ENCODE assay signal across 12 mouse cellular contexts in genomic region chr1:39006830-39007829, GRCm38 (mm10). TPM values are rescaled to one million over a fixed set of nuclear protein-coding genes. Genes with fewer than 3 reads are reported as not detected.
DNase-seq lines count a peak whose midpoint lies in the region; ATAC-seq and TF ChIP-seq lines count a peak whose summit lies in the region.
"Had no signal": no experiment of that assay in that cellular context is flagged by ENCODE, and none has a peak within 500 bp of the region (broad histone marks: within the 10 kb centered on the region; RNA-seq: fewer than 3 reads in every experiment).

No protein-coding gene starts in this region.

- peak overlapping the region; percentile 19; the same call in 1 of the 2 replicates for H3K4me2 ChIP-seq in heart, embryonic 14.5 days (ENCODE audit: low read length)
- H3K4me2 ChIP-seq in forebrain, embryonic 15.5 days (replicated peaks), result no peak overlapping the region
- peak overlapping the region; percentile 5 for H3K4me2 ChIP-seq in myocyte (ENCODE audit: low read depth)
- H3K4me2 ChIP-seq: limb, embryonic 13.5 days had no signal

- no peak for TF ChIP-seq POLR2A in myocyte (IDR thresholded peaks at IDR 0.05; ENCODE audit: insufficient read length, low read depth)

- peak; percentile 60; the same call in 1 of the 2 replicates for ATAC-seq in heart, embryonic 14.5 days (ENCODE audit: insufficient number of reproducible peaks, insufficient read depth, low FRiP score, low read depth)
- peak; percentile 51 for ATAC-seq in forebrain, embryonic 15.5 days (replicated peaks)
- ATAC-seq in CD4-positive, CD25-positive, alpha-beta regulatory T cell, adult 4 months, result no peak

- H3K9ac ChIP-seq in heart, embryonic 14.5 days (ENCODE audit: low read length), result no peak overlapping the region
- H3K9ac ChIP-seq in forebrain, embryonic 15.5 days (replicated peaks), result no peak overlapping the region
- H3K9ac ChIP-seq: limb, embryonic 13.5 days had no signal

- no peaks in the 10 kb centered on the region for H3K79me2 ChIP-seq in myocyte (ENCODE audit: control insufficient read depth, insufficient read depth)

- 28% methylated on average over 11 of the region's 11 CpGs for WGBS in heart, embryonic 14.5 days
- 41% methylated on average over 11 of the region's 11 CpGs for WGBS in forebrain, embryonic 15.5 days

- DNase-seq in heart, postnatal 4 days, result no peak
- peak; percentile 24 for DNase-seq in T-cell, adult 2 months (ENCODE audit: low spot score)
- DNase-seq in natural killer cell, adult 2 months (ENCODE audit: low spot score in 2 of 2), result no peak
- DNase-seq: kidney, adult 8-10 months; right cerebral cortex, adult 18-20 months; thymus, adult 18-20 months had no signal

- H3K27me3 ChIP-seq in heart, embryonic 14.5 days (ENCODE audit: control insufficient read depth, insufficient read depth, low read length), result no peaks in the 10 kb centered on the region
- no peaks in the 10 kb centered on the region for H3K27me3 ChIP-seq in forebrain, embryonic 15.5 days
- H3K27me3 ChIP-seq in myocyte (ENCODE audit: control insufficient read depth, insufficient read depth, insufficient read length), result no peaks in the 10 kb centered on the region
- H3K27me3 ChIP-seq: limb, embryonic 13.5 days had no signal

- no peak overlapping the region for H3K4me3 ChIP-seq in heart, embryonic 14.5 days (ENCODE audit: control insufficient read depth in 1 of 2, insufficient read depth in 1 of 2, low read depth in 1 of 2, low read length in 2 of 2)
- H3K4me3 ChIP-seq in forebrain, embryonic 15.5 days, result no peak overlapping the region
- no peak overlapping the region for H3K4me3 ChIP-seq in myocyte
- H3K4me3 ChIP-seq: limb, embryonic 13.5 days had no signal

- peaks cover 9 to 10% of the 10 kb centered on the region in 2 experiments for H3K4me1 ChIP-seq in heart, embryonic 14.5 days (ENCODE audit: control insufficient read depth in 2 of 2, insufficient read depth in 2 of 2, low read length in 2 of 2)
- H3K4me1 ChIP-seq in forebrain, embryonic 15.5 days, result peaks cover 8% of the 10 kb centered on the region; the same call in 1 of the 2 replicates

- no peaks in the 10 kb centered on the region for H3K36me3 ChIP-seq in heart, embryonic 14.5 days (ENCODE audit: control insufficient read depth, insufficient read depth, low read length)
- H3K36me3 ChIP-seq in forebrain, embryonic 15.5 days, result no peaks in the 10 kb centered on the region
- H3K36me3 ChIP-seq in myocyte (ENCODE audit: control insufficient read depth, insufficient read depth), result no peaks in the 10 kb centered on the region
- H3K36me3 ChIP-seq: G1E; limb, embryonic 13.5 days had no signal

- H3K9me3 ChIP-seq in heart, embryonic 14.5 days (ENCODE audit: control insufficient read depth, low read length), result no peaks in the 10 kb centered on the region
- H3K9me3 ChIP-seq in forebrain, embryonic 15.5 days, result no peaks in the 10 kb centered on the region
- H3K9me3 ChIP-seq: G1E; limb, embryonic 13.5 days had no signal

- no peak overlapping the region for H3ac ChIP-seq in myocyte (ENCODE audit: control insufficient read depth, insufficient read length)

- H3K27ac ChIP-seq in heart, embryonic 14.5 days (replicated peaks in 1 of 2; ENCODE audit: control insufficient read depth in 1 of 2, insufficient read depth in 1 of 2, low read depth in 2 of 2, low read length in 2 of 2), result peak overlapping the region; percentile 60 to 71
- peak overlapping the region; percentile 17; the same call in 1 of the 2 replicates for H3K27ac ChIP-seq in forebrain, embryonic 15.5 days (replicated peaks)
- H3K27ac ChIP-seq: limb, embryonic 13.5 days had no signal

TF ChIP-seq in myocyte, 11 proteins besides CTCF, POLR2A, EP300 and RAD21:
- TF ChIP-seq CEBPB (IDR thresholded peaks at IDR 0.05; ENCODE audit: insufficient read depth, poor library complexity, severe bottlenecking) (no peak), MYOG (IDR thresholded peaks at IDR 0.05; ENCODE audit: control insufficient read depth in 1 of 3, insufficient read depth in 1 of 3, insufficient read length in 2 of 3, low read depth in 2 of 3) (peak in 1 of 3 experiments; percentile 38)

RNA-seq across cellular contexts. Expression of gene Pdcl3, which starts 21.7 kb away (rescaled TPM):
- 115 and 127 TPM in 2 replicates for polyA plus RNA-seq in heart, embryonic 14.5 days (2014; fragmentation: Nextera tagmentation; extraction: Ambion mirVana)
- total RNA-seq in heart, postnatal 4 days (2021), result 100 to 1,000 TPM; 114 TPM
- polyA plus RNA-seq in forebrain, embryonic 15.5 days (2015; fragmentation: Nextera tagmentation; extraction: Ambion mirVana), result 169 and 174 TPM in 2 replicates
- 84.9 TPM for polyA plus RNA-seq in myocyte (2012; fragmentation: generic; extraction: Trizol)
- polyA plus RNA-seq in CD4-positive, CD25-positive, alpha-beta regulatory T cell, adult 4 months (2017; shearing (Covaris generic)), result 100 to 1,000 TPM; 146 to 148 TPM
